Comparison of ENCODE assay signal across 13 mouse cellular contexts in the genomic region with DNA sequence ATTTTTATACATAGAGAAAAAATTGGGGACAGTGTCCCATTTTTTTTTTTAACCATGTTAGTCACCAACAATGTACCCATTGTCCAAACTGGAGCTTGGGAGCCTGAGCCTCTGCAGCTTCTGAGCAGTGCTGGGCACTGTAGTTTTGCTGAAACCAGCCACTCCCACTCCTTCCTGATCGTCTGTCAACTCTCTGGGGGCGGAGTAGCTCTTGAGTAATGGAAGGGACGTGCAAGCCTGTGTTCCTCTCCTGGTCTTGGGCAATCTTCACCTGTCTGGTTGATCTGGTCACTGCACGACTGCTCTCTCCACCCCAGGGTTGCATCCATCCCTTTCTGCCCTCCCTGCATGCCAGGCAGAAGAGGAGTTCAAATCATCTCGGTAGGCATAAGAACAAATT. TPM values are rescaled to one million over a fixed set of nuclear protein-coding genes. Genes with fewer than 3 reads are reported as not detected.
DNase-seq lines count a peak whose midpoint lies in the region; ATAC-seq and TF ChIP-seq lines count a peak whose summit lies in the region.
"Had no signal": no experiment of that assay in that cellular context is flagged by ENCODE, and none has a peak within 500 bp of the region (broad histone marks: within the 10 kb centered on the region; RNA-seq: fewer than 3 reads in every experiment).

No protein-coding gene starts in this region.

- DNase-seq in lung, adult 2 months, result no peak
- DNase-seq in fat pad, adult 2 months (ENCODE audit: extremely low read depth, low read depth, low spot score), result peak; percentile 69
- DNase-seq in yolk sac, embryonic 10.5 days (ENCODE audit: low spot score), result peak; percentile 55
- DNase-seq in right cerebral cortex, postnatal 10 days (ENCODE audit: low spot score in 2 of 2), result no peak
- no peak for DNase-seq in retina, postnatal 1 day
- no peak for DNase-seq in kidney, adult 8-10 months
- DNase-seq: cerebellum, postnatal 14 days; heart, adult 18-20 months; thymus, postnatal 25 days had no signal

- no peak overlapping the region for H3K9ac ChIP-seq in lung, embryonic 15.5 days
- H3K9ac ChIP-seq in liver, embryonic 15.5 days, result no peak overlapping the region

- no peaks in the 10 kb centered on the region for H3K9me3 ChIP-seq in lung, embryonic 15.5 days
- no peaks in the 10 kb centered on the region for H3K9me3 ChIP-seq in liver, embryonic 15.5 days (replicated peaks)
- H3K9me3 ChIP-seq: midbrain, embryonic 10.5 days had no signal

- H3K27me3 ChIP-seq in lung, embryonic 15.5 days, result peaks cover 5% of the 10 kb centered on the region; the same call in 1 of the 2 replicates
- no peaks in the 10 kb centered on the region for H3K27me3 ChIP-seq in liver, embryonic 15.5 days

- no peak for TF ChIP-seq POLR2A in lung, adult 2 months (IDR thresholded peaks at IDR 0.05; ENCODE audit: borderline replicate concordance, extremely low read depth, low read depth, low read length)

- H3K27ac ChIP-seq in lung, embryonic 15.5 days, result no peak overlapping the region
- H3K27ac ChIP-seq in liver, embryonic 15.5 days (replicated peaks), result no peak overlapping the region
- H3K27ac ChIP-seq: layer of hippocampus, adult 2 months; midbrain, embryonic 10.5 days had no signal

- TF ChIP-seq CTCF in lung, adult 2 months (IDR thresholded peaks at IDR 0.05; ENCODE audit: insufficient read depth, low read length), result no peak

- no peak overlapping the region for H3K4me2 ChIP-seq in lung, embryonic 15.5 days
- no peak overlapping the region for H3K4me2 ChIP-seq in liver, embryonic 15.5 days

- WGBS in lung, embryonic 15.5 days, result 44% methylated on average over 5 of the region's 5 CpGs
- 40% methylated on average over 5 of the region's 5 CpGs for WGBS in lung, adult 2 months
- 24% methylated on average over 5 of the region's 5 CpGs for whole genome bisulfite sequencing in liver, embryonic 15.5 days (ENCODE audit: insufficient replicate concordance)

- ATAC-seq in lung, embryonic 15.5 days (ENCODE audit: borderline replicate concordance, extremely low read depth, low FRiP score, low TSS enrichment), result peak; percentile 55; the same call in 1 of the 2 replicates
- ATAC-seq in liver, embryonic 15.5 days (ENCODE audit: insufficient read depth), result peak; percentile 89

- H3K4me3 ChIP-seq in lung, embryonic 15.5 days, result no peak overlapping the region
- no peak overlapping the region for H3K4me3 ChIP-seq in lung, adult 2 months (replicated peaks; ENCODE audit: extremely low read depth, low read depth, low read length)
- no peak overlapping the region for H3K4me3 ChIP-seq in liver, embryonic 15.5 days (replicated peaks)
- H3K4me3 ChIP-seq: layer of hippocampus, adult 2 months; midbrain, embryonic 10.5 days had no signal

- H3K4me1 ChIP-seq in lung, embryonic 15.5 days, result no peaks in the 10 kb centered on the region
- no peaks in the 10 kb centered on the region for H3K4me1 ChIP-seq in lung, adult 2 months (ENCODE audit: control insufficient read depth, insufficient read depth, low read length)
- H3K4me1 ChIP-seq in liver, embryonic 15.5 days (replicated peaks), result no peaks in the 10 kb centered on the region
- H3K4me1 ChIP-seq: midbrain, embryonic 10.5 days had no signal

- H3K36me3 ChIP-seq in lung, embryonic 15.5 days, result no peaks in the 10 kb centered on the region
- H3K36me3 ChIP-seq in liver, embryonic 15.5 days (replicated peaks), result no peaks in the 10 kb centered on the region
- H3K36me3 ChIP-seq: midbrain, embryonic 10.5 days had no signal

RNA-seq across cellular contexts. Expression of gene Tlr13, which starts 21.0 kb away (rescaled TPM):
- polyA plus RNA-seq in lung, embryonic 15.5 days (2015; fragmentation: Nextera tagmentation; extraction: Ambion mirVana), result 0.72 and 1.0 TPM in 2 replicates
- polyA plus RNA-seq in lung, adult 2 months (2012; rRNA removed), result 1.4 and 2.0 TPM in 2 replicates
- 1.4 TPM in 2 replicates for polyA plus RNA-seq in liver, embryonic 15.5 days (2015; fragmentation: Nextera tagmentation; extraction: Ambion mirVana)

RNA-seq across cellular contexts. Expression of gene Pgk1, which starts 22.9 kb away (rescaled TPM):
- polyA plus RNA-seq in lung, embryonic 15.5 days (2015; fragmentation: Nextera tagmentation; extraction: Ambion mirVana), result 298 and 301 TPM in 2 replicates
- polyA plus RNA-seq in lung, adult 2 months (2012; rRNA removed), result 32.1 and 64.4 TPM in 2 replicates
- polyA plus RNA-seq in liver, embryonic 15.5 days (2015; fragmentation: Nextera tagmentation; extraction: Ambion mirVana), result 163 and 170 TPM in 2 replicates

RNA-seq across cellular contexts. Expression of gene Taf9b, which starts 57.0 kb away (rescaled TPM):
- 11.4 and 12.6 TPM in 2 replicates for polyA plus RNA-seq in lung, embryonic 15.5 days (2015; fragmentation: Nextera tagmentation; extraction: Ambion mirVana)
- polyA plus RNA-seq in lung, adult 2 months (2012; rRNA removed), result 6.2 and 11.0 TPM in 2 replicates
- polyA plus RNA-seq in liver, embryonic 15.5 days (2015; fragmentation: Nextera tagmentation; extraction: Ambion mirVana), result 4.2 and 4.3 TPM in 2 replicates

Comparison
In these comparisons a context has a peak if more than half of its experiments do, and no peak if none do; other contexts are left out.
1. DNase-seq: peak in fat pad, adult 2 months (single experiment) and yolk sac, embryonic 10.5 days (single experiment); none in lung, adult 2 months (single experiment), right cerebral cortex, postnatal 10 days (0 of 2), retina, postnatal 1 day (single experiment) and kidney, adult 8-10 months (0 of 2).